Mouse (Mus musculus) ES-CJ7 (cell line): ENCODE measurements around the gene Noxred1.
A peak's percentile ranks its signal among the peaks of the same experiment; 100 is the strongest.

Experiments
- DNase-seq: peaks from one replicate; pipeline ENCODE4 v3.0.0; 2011; ENCODE audit warnings: low read depth, low spot score

The Noxred1 gene

DNA sequence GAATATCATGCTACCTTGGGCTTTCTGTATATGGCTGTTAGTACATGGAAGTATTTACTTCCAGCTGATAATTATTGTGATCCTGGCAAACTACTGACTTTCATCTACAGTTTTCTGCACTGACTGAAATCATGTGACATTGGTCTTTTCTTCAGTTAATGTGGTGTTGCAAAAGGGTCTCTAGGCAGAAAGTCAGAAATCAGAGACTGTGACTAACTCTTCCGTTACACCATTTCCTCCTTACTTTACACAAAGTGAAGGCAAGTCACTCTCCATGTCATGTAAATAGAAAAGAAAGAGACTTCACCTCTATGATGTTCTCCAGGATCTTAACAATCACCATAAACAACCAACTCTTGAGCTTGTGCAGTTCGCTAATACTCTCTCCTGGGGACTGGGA is 8.9 kb downstream of the Noxred1 start:
- DNase-seq: no peak

DNA sequence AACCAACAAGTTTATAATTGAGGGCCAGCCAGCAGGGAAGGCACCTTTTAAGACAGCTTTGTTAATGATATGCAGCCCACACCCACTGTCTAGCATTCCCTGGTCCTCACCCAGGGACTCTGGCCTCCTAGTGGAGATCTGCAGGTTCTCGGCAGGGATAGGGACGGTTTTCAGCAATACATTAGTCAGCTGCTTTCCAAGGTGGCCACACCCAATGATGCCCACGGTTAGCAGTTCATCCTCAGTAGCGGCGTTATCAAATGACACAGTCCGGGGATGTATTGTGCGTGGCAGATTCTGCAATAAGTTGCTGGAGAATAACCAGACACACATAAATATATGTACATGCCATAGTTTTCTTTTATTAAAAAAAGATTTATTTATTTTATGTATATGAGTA is 11.7 kb downstream of the Noxred1 start:
- DNase-seq: peak; percentile 89

- DNase-seq: peak; percentile 74
Measured at GRCm38 (mm10) chr12:87224950-87225349, 13.6 kb downstream of the Noxred1 start.

GRCm38 (mm10) chr12:87219362-87219761 is 19.2 kb downstream of the Noxred1 start:
- no peak for DNase-seq

GRCm38 (mm10) chr12:87217596-87217995 is 20.9 kb downstream of the Noxred1 start:
- no peak for DNase-seq

- no peak for DNase-seq
Measured at GRCm38 (mm10) chr12:87216053-87216452, 22.5 kb downstream of the Noxred1 start.

- no peak for DNase-seq
Measured at GRCm38 (mm10) chr12:87212844-87213606, 25.5 kb downstream of the Noxred1 start.

- peak; percentile 72 for DNase-seq
Measured at GRCm38 (mm10) chr12:87205789-87206188, 32.7 kb downstream of the Noxred1 start.

DNA sequence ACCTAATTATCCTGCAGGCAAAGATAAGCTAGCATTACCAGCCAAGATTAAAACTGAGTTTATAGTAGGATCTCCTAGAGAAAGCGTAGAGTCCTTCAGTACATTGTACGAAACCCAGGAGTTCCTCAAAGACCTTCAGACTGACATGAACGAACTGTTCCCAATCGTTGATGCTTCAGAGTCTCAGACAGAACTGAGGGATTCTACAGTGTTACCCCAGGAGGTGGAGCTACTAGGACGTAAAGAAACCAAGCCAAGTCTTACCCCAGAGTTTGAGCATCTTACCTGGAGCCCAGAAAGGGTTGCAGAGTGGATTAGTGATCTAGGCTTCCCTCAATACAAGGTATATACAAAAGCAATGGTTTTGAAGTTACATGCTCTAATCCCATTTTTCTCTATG is 36.8 kb downstream of the Noxred1 start:
- DNase-seq: peak; percentile 21

GRCm38 (mm10) chr12:87199973-87200586 is 38.5 kb downstream of the Noxred1 start, which contains the start of gene Tmed8:
Gene Tmed8 (minus strand): TSS chr12:87200454.
- DNase-seq: peak; percentile 89

DNA sequence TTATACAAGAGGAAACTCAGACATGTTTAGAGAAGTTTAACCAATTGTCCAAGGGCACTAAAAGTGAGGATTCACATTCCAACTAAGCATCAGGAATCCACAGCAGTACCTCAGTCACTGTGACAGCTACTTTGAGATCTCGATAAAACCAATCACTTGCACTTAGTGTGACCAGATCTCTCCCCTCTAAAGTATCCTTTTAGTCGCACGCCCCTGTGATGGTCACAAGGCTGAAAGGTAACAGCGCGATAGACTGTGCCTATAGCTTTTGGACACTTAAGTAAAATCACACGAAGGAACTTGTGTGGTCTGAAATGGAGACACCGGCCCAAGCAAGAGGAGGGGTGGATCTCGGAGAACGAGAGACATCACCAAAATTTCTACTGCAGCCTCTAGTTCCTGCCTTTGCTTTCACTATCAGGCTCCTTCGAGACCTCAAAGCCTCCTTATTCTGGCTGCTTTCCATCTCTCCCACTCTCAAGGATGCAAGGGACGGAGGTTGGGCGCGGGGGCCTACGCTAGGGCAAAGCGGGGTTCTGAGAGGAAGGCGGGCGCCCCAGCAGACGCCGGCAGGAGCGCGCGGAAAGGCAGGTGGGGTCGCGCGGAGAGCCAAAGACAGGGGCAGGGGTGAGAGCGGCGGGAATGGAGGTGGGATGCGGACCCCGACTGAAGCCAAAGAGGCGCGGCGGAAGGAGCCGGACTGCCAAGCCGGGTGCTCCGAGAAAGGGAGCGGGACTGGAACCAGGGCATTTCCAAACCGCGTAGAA is 39.1 kb downstream of the Noxred1 start, which contains the start of gene Samd15:
Gene Samd15 (plus strand): TSS at position 518 of the 767 bp plus-strand sequence.
- DNase-seq: peak; percentile 13

DNA sequence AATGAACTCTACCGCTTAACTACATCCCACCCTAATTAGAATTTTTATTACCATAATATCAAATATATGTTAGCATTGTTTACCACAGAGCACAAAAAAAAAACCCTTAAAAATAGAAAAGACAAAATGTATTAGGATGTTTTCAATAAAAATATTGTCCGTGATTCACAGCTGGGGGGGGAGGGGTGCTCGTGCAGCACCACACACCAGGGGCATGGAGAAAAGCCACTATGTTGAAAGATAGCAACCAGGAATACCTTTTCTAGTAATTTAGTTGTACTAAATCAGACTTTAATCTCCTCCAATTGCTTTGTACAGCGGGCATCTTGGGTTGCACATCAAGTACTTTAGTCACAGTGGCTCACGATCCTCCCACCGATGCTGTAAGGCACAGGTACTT is 39.7 kb downstream of the Noxred1 start:
- DNase-seq: no peak

- no peak for DNase-seq
Measured at GRCm38 (mm10) chr12:87196310-87196709, 42.2 kb downstream of the Noxred1 start.

- DNase-seq: no peak
Measured at GRCm38 (mm10) chr12:87195069-87195468, 43.5 kb downstream of the Noxred1 start.

GRCm38 (mm10) chr12:87193008-87193407 is 45.5 kb downstream of the Noxred1 start:
- no peak for DNase-seq

GRCm38 (mm10) chr12:87177631-87178030 is 60.9 kb downstream of the Noxred1 start:
- DNase-seq: no peak

- DNase-seq: no peak
Measured at GRCm38 (mm10) chr12:87175194-87175946, 63.2 kb downstream of the Noxred1 start.
